Mouse (Mus musculus) ES-Bruce4 (cell line): ENCODE measurements around the gene Serpina3c.

Experiments used
- EP300 ChIP-seq: IDR thresholded peaks from 2 replicates; pipeline ENCODE4 v1.6.1; 2011; ENCODE audit warnings: low read depth, low read length; ENCODE audit not compliant: insufficient read depth
- POLR2A ChIP-seq: IDR thresholded peaks from one replicate; pipeline ENCODE4 v1.8.1; 2011; ENCODE audit warnings: low read length; ENCODE audit not compliant: insufficient read depth

- TF ChIP-seq EP300 (no peak), POLR2A (no peak)
These were observed 15.5 kb downstream of the Serpina3c start for GRCm38 (mm10) chr12:104138216-104138615.
